Mouse (Mus musculus): ENCODE measurements around the gene Sphk1. TPM values are rescaled to one million over a fixed set of nuclear protein-coding genes. Genes with fewer than 3 reads are reported as not detected.

Gene Sphk1
- polyA plus RNA-seq, 1 experiment, result 11.3 TPM

DNA sequence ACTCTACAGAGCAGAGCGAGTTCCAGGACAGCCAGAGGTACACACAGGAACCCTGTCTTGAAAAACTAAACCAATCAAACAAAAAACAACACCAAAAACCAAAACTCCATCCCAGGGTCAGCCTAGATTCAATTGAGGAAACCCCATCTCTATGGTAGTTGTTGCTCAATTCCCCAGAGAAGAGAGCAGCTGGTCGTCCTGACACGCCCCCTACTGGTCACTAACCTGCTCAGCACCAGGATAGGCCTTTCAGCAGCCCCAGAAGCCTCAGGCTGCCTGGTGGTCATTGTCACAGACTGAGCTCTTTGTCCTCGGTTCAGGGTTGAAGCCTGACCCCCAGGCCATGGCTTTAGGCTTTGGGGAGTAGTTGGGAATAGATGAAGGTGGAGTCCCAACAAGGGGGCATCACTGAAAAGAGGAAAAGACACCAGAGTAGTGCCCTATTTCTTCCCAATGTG lies 36.9 kb upstream of the Sphk1 start, which contains the start of gene Prpsap1:
Prpsap1 (minus strand) TSS at position 408 of the 458 bp plus-strand sequence.
- no peak for TF ChIP-seq MYOD1 (IDR thresholded peaks at IDR 0.05; ENCODE audit: control insufficient read depth, insufficient read length, low read depth)
- peak; percentile 86 for TF ChIP-seq CEBPB (IDR thresholded peaks at IDR 0.05; ENCODE audit: low read depth)
- TF ChIP-seq MAX (IDR thresholded peaks at IDR 0.05), result peak; percentile 13
- peak; percentile 61 for TF ChIP-seq CTCF (IDR thresholded peaks at IDR 0.05; ENCODE audit: control insufficient read depth, insufficient read depth, insufficient read length)
- TF ChIP-seq FOSL1 (IDR thresholded peaks at IDR 0.05; ENCODE audit: insufficient read depth, low read length, poor library complexity, severe bottlenecking), result no peak
- no peak for TF ChIP-seq MYOG (IDR thresholded peaks at IDR 0.05; ENCODE audit: control insufficient read depth, extremely low read depth, insufficient read length)
- no peak for TF ChIP-seq USF1 (IDR thresholded peaks at IDR 0.05; ENCODE audit: low read depth)
- no peak within 1 kb of the TSS for H3K4me3 ChIP-seq (ENCODE audit: insufficient read depth, poor library complexity, severe bottlenecking)

DNA sequence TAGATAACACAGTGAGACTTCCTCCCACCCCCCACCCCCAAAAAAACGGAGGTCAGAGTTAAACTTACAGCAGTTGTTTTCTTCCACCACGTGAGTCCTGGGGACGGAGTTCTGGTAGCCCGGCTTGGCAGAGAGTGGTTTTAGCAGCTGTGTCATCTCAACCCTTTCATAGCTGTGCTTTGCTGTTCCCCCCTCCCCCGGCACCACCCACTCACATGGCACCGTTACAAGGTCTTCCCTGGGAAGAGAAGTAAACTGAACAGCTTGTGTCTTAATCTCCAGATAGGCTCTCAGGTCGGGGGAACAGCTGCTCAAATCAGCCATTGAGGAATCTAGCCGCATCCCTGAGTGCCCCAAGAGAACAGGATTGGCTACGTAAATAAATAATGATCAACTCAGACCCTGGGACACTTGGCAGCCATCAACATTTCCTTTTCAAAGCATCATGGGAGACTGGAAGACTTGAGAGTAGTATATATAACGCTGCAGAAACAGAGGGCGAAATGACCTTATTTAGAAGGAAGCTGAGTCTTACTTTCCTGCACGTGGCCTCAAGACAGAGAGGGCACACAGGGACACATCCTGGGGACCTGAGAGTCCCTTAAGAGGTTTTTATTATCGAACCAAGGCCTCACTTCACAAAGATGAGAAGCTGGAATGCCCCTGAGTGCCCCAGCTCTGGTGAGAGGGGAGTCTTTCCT lies 36.1 kb upstream of the Sphk1 start:
- H3K4me3 ChIP-seq (ENCODE audit: insufficient read depth, poor library complexity, severe bottlenecking), result no peak overlapping the region
- no peak overlapping the region for H3ac ChIP-seq (ENCODE audit: control insufficient read depth, insufficient read length, low read depth)
- peaks cover 5% of the 10 kb centered on the region for H3K79me2 ChIP-seq (ENCODE audit: control insufficient read depth, insufficient read depth)
- H3K27me3 ChIP-seq (ENCODE audit: control insufficient read depth, insufficient read depth, insufficient read length), result no peaks in the 10 kb centered on the region
- no peaks in the 10 kb centered on the region for H3K36me3 ChIP-seq (ENCODE audit: control insufficient read depth, insufficient read depth)
- H3K79me3 ChIP-seq (ENCODE audit: low read depth), result peaks cover under 1% of the 10 kb centered on the region
- TF ChIP-seq CTCF (IDR thresholded peaks at IDR 0.05; ENCODE audit: control insufficient read depth, insufficient read depth, insufficient read length), result no peak
- no peak for TF ChIP-seq CEBPB (IDR thresholded peaks at IDR 0.05; ENCODE audit: low read depth)
- TF ChIP-seq USF1 (IDR thresholded peaks at IDR 0.05; ENCODE audit: low read depth), result no peak
- TF ChIP-seq FOSL1 (IDR thresholded peaks at IDR 0.05; ENCODE audit: insufficient read depth, low read length, poor library complexity, severe bottlenecking), result no peak
- TF ChIP-seq MAX (IDR thresholded peaks at IDR 0.05), result no peak
- no peak for TF ChIP-seq MYOG (IDR thresholded peaks at IDR 0.05; ENCODE audit: control insufficient read depth, extremely low read depth, insufficient read length)
- no peak for TF ChIP-seq MYOD1 (IDR thresholded peaks at IDR 0.05; ENCODE audit: control insufficient read depth, insufficient read length, low read depth)

More for the DNA sequence above, 36.9 kb upstream of the Sphk1 start, which contains the start of gene Prpsap1:
- Histone ChIP-seq H3K79me3 (ENCODE audit: low read depth) (peaks cover 9% of the 10 kb centered on the region), H3ac (ENCODE audit: control insufficient read depth, insufficient read length, low read depth) (no peak within 1 kb of the TSS), H3K36me3 (ENCODE audit: control insufficient read depth, insufficient read depth) (no peaks in the 10 kb centered on the region), H3K79me2 (ENCODE audit: control insufficient read depth, insufficient read depth) (peaks cover 13% of the 10 kb centered on the region), H3K27me3 (ENCODE audit: control insufficient read depth, insufficient read depth, insufficient read length) (no peaks in the 10 kb centered on the region)

DNA sequence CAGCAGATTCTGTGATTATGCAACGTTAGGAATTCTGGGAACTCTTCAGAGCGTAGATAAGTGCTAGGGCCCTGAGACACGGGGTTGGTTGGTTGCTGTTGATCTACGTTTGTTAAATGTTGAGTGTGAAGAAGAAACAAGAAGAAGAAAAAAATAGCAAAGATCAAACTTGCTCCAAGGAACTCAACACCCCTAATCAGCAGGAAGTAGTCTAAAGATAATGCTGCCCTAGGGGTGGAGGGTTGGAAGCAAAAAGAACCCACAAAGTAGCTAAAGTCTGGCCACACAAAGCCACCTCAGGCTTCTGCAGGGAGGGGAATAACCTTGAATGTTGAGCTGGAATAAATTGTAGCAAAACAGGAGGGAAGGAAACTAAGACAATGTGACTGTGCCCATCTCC lies 33.4 kb upstream of the Sphk1 start:
- TF ChIP-seq FOSL1 (IDR thresholded peaks at IDR 0.05; ENCODE audit: insufficient read depth, low read length, poor library complexity, severe bottlenecking), result no peak
- no peak for TF ChIP-seq MYOD1 (IDR thresholded peaks at IDR 0.05; ENCODE audit: control insufficient read depth, insufficient read length, low read depth)
- no peak for TF ChIP-seq CTCF (IDR thresholded peaks at IDR 0.05; ENCODE audit: control insufficient read depth, insufficient read depth, insufficient read length)
- TF ChIP-seq CEBPB (IDR thresholded peaks at IDR 0.05; ENCODE audit: low read depth), result no peak
- no peak for TF ChIP-seq MAX (IDR thresholded peaks at IDR 0.05)
- TF ChIP-seq MYOG (IDR thresholded peaks at IDR 0.05; ENCODE audit: control insufficient read depth, extremely low read depth, insufficient read length), result no peak
- H3ac ChIP-seq (ENCODE audit: control insufficient read depth, insufficient read length, low read depth), result no peak overlapping the region
- H3K79me2 ChIP-seq (ENCODE audit: control insufficient read depth, insufficient read depth), result no peaks in the 10 kb centered on the region
- H3K36me3 ChIP-seq (ENCODE audit: control insufficient read depth, insufficient read depth), result no peaks in the 10 kb centered on the region
- H3K27me3 ChIP-seq (ENCODE audit: control insufficient read depth, insufficient read depth, insufficient read length), result no peaks in the 10 kb centered on the region
- H3K79me3 ChIP-seq (ENCODE audit: low read depth), result no peaks in the 10 kb centered on the region
- no peak overlapping the region for H3K4me3 ChIP-seq (ENCODE audit: insufficient read depth, poor library complexity, severe bottlenecking)

DNA sequence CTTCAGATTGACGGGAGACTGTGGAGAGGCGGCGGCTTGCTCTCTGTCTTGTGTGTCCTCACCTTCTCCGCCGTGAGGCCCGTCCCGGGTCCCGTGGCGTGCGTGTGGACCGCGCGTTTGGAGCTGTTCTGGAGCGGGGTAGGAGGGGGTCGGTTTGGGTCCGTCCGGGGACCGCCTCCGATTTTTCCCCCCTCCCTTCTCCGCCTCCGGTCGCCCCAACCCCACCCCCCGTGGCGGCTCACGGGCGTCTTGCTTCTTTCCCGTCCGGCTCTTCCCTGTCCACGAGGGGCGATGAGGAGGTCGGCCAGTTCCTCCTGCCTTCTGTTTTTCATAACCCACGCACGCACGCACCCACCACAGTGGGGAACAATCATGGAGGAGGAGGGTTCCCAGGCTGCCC lies 32.1 kb upstream of the Sphk1 start:
- no peaks in the 10 kb centered on the region for H3K79me2 ChIP-seq (ENCODE audit: control insufficient read depth, insufficient read depth)
- no peaks in the 10 kb centered on the region for H3K27me3 ChIP-seq (ENCODE audit: control insufficient read depth, insufficient read depth, insufficient read length)
- TF ChIP-seq MAX (IDR thresholded peaks at IDR 0.05), result no peak
- no peak for TF ChIP-seq FOSL1 (IDR thresholded peaks at IDR 0.05; ENCODE audit: insufficient read depth, low read length, poor library complexity, severe bottlenecking)
- no peak for TF ChIP-seq USF1 (IDR thresholded peaks at IDR 0.05; ENCODE audit: low read depth)
- TF ChIP-seq MYOD1 (IDR thresholded peaks at IDR 0.05; ENCODE audit: control insufficient read depth, insufficient read length, low read depth), result no peak
- no peak for TF ChIP-seq MYOG (IDR thresholded peaks at IDR 0.05; ENCODE audit: control insufficient read depth, extremely low read depth, insufficient read length)
- no peak for TF ChIP-seq CTCF (IDR thresholded peaks at IDR 0.05; ENCODE audit: control insufficient read depth, insufficient read depth, insufficient read length)
- TF ChIP-seq CEBPB (IDR thresholded peaks at IDR 0.05; ENCODE audit: low read depth), result no peak
- H3K79me3 ChIP-seq (ENCODE audit: low read depth), result no peaks in the 10 kb centered on the region
- no peak overlapping the region for H3K4me3 ChIP-seq (ENCODE audit: insufficient read depth, poor library complexity, severe bottlenecking)
- no peak overlapping the region for H3ac ChIP-seq (ENCODE audit: control insufficient read depth, insufficient read length, low read depth)
- H3K36me3 ChIP-seq (ENCODE audit: control insufficient read depth, insufficient read depth), result no peaks in the 10 kb centered on the region

DNA sequence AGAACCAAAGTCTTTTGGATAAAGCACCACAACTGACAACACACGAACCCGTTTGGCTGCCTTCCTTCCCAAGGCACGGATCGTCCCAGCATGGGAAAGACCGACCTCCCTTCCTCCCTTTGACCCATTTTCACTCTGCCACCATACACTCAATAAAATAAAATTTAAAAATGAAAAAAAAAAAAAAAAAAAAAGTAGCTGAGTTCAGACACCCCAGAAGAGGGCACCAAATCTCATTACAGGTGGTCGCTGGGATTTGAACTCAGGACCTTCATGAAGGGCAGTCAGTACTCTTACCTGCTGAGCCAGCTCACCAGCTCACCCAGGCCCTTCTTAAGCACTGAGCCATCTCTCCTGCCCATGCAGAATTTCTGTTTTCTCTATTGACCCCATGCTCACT lies 31.7 kb upstream of the Sphk1 start:
- no peak for TF ChIP-seq CEBPB (IDR thresholded peaks at IDR 0.05; ENCODE audit: low read depth)
- TF ChIP-seq CTCF (IDR thresholded peaks at IDR 0.05; ENCODE audit: control insufficient read depth, insufficient read depth, insufficient read length), result no peak
- no peak for TF ChIP-seq FOSL1 (IDR thresholded peaks at IDR 0.05; ENCODE audit: insufficient read depth, low read length, poor library complexity, severe bottlenecking)
- TF ChIP-seq MAX (IDR thresholded peaks at IDR 0.05), result no peak
- no peak for TF ChIP-seq USF1 (IDR thresholded peaks at IDR 0.05; ENCODE audit: low read depth)
- TF ChIP-seq MYOD1 (IDR thresholded peaks at IDR 0.05; ENCODE audit: control insufficient read depth, insufficient read length, low read depth), result no peak
- no peak for TF ChIP-seq MYOG (IDR thresholded peaks at IDR 0.05; ENCODE audit: control insufficient read depth, extremely low read depth, insufficient read length)
- Histone ChIP-seq H3K79me3 (ENCODE audit: low read depth) (no peaks in the 10 kb centered on the region), H3K79me2 (ENCODE audit: control insufficient read depth, insufficient read depth) (no peaks in the 10 kb centered on the region), H3K27me3 (ENCODE audit: control insufficient read depth, insufficient read depth, insufficient read length) (no peaks in the 10 kb centered on the region), H3K4me3 (ENCODE audit: insufficient read depth, poor library complexity, severe bottlenecking) (no peak overlapping the region), H3ac (ENCODE audit: control insufficient read depth, insufficient read length, low read depth) (no peak overlapping the region), H3K36me3 (ENCODE audit: control insufficient read depth, insufficient read depth) (no peaks in the 10 kb centered on the region)

All from C2C12 (cell line).